Mouse (Mus musculus) intestine, postnatal 0 days (tissue): ENCODE results near the gene Atxn7l1. TPM values are rescaled to one million over a fixed set of nuclear protein-coding genes. Genes with fewer than 3 reads are reported as not detected.

ENCODE experiments used
- ATAC-seq: fragments of 200-750 bp; cut with Nextera tagmentation; 2 replicates; pipeline ENCODE4 v1.8.0; 2017; ENCODE audit warnings: mild to moderate bottlenecking, moderate TSS enrichment, moderate library complexity
- H3K27ac ChIP-seq: fragments of 300-500 bp; sonication (generic); 2 replicates; pipeline ENCODE4 v1.5.1; 2014; ENCODE audit warnings: mild to moderate bottlenecking, low read depth, low read length, moderate library complexity
- H3K27me3 ChIP-seq: fragments of 300-500 bp; sonication (generic); replicated peaks from 2 replicates; pipeline ENCODE4 v1.6.1; 2014; ENCODE audit warnings: low read length, mixed read lengths; ENCODE audit not compliant: control insufficient read depth, insufficient read depth
- H3K36me3 ChIP-seq: fragments of 300-500 bp; sonication (generic); 2 replicates; pipeline ENCODE4 v1.6.1; 2014; ENCODE audit warnings: mild to moderate bottlenecking, moderate library complexity; ENCODE audit not compliant: control insufficient read depth, insufficient read depth
- H3K4me1 ChIP-seq: fragments of 300-500 bp; sonication (generic); replicated peaks from 2 replicates; pipeline ENCODE4 v1.6.1; 2014; ENCODE audit warnings: antibody characterized with exemption, low read length, mixed read lengths; ENCODE audit not compliant: control insufficient read depth, insufficient read depth
- H3K4me2 ChIP-seq: fragments of 300-500 bp; sonication (generic); replicated peaks from 2 replicates; pipeline ENCODE4 v1.6.1; 2014; ENCODE audit warnings: low read depth, mild to moderate bottlenecking, moderate library complexity
- H3K4me3 ChIP-seq: fragments of 300-500 bp; sonication (generic); 2 replicates; pipeline ENCODE4 v1.5.1; 2014; ENCODE audit warnings: low read depth, low read length
- H3K9ac ChIP-seq: fragments of 300-500 bp; sonication (generic); 2 replicates; pipeline ENCODE4 v1.6.1; 2014; ENCODE audit warnings: mild to moderate bottlenecking, low read depth, low read length
- H3K9me3 ChIP-seq: fragments of 300-500 bp; sonication (generic); 2 replicates; pipeline ENCODE4 v1.6.1; 2016; ENCODE audit warnings: mixed run types; ENCODE audit not compliant: control insufficient read depth
- CTCF ChIP-seq: sonication (generic); IDR thresholded peaks from 2 replicates; pipeline ENCODE4 v1.5.1; 2016; ENCODE audit warnings: low read depth, mild to moderate bottlenecking, control low read depth, antibody characterized with exemption, moderate library complexity
- WGBS: fragments of 180-500 bp; shearing (Covaris S2); extraction: QIAGEN DNeasy Blood & Tissue Kit; methylation state at CpG from one replicate; pipeline ENCODE4 v1.1.7; 2014; 5-methylcytosine and 5-hydroxymethylcytosine counted together
- polyA plus RNA-seq: library from polyadenylated mRNA; unstranded; fragments of >200 nt; fragmentation: Nextera tagmentation; extraction: Ambion mirVana; gene quantifications from 2 replicates; pipeline ENCODE4 v1.2.1, GENCODE M21; 2015

Gene Atxn7l1
- polyA plus RNA-seq, 1 experiment from 2014 or later: 8.2 TPM

DNA sequence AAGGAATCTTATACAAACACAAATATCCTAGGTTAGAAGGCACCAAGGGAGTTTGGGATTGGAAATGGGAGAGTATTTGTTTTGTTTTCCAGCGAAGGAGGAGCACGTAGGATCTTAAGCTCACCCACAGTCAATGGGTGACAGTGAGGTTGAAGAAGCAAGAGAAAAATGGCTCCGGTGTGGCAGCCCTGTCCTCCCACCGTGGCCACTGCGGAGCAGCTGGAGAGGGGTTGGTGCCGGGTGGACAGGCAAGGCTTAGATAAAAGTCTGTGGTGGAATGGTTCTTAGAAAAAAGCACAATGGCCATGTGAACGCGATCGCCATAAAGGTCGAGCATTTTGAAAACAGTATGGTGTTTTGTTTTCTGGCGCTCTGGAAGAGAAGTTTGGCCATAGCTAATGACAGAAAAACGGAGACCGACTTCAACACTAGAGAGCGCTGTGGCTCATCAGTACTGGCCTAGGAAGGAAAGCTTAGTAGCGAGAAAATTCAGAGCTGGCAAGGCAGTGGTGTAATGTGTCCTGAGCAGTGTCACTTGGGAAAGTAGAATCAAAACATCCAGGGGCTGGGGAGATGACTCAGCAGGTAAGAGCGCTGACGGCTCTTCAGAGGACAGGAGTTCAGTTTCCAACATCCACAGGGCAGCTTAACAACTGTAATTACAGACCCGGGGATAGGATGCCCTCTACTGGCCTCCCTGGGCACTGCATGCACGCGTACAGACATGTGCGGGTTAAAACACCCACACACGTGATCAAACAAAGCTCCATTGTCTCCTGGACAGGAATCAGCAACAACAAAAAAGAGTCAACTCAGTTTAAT lies 232.3 kb downstream of the Atxn7l1 start:
- no peaks in the 10 kb centered on the region for H3K4me1 ChIP-seq
- peak; percentile 87 for TF ChIP-seq CTCF
- no peaks in the 10 kb centered on the region for H3K9me3 ChIP-seq
- WGBS: 21% methylated on average over 22 of the region's 22 CpGs
- peak overlapping the region; percentile 57 for H3K4me2 ChIP-seq
- H3K4me3 ChIP-seq: peak overlapping the region; percentile 27
- no peak overlapping the region for H3K9ac ChIP-seq
- no peaks in the 10 kb centered on the region for H3K36me3 ChIP-seq
- no peaks in the 10 kb centered on the region for H3K27me3 ChIP-seq
- H3K27ac ChIP-seq: no peak overlapping the region
- ATAC-seq: peak; percentile 89

GRCm38 (mm10) chr12:33388842-33389241 lies 241.3 kb downstream of the Atxn7l1 start:
- 0 out of 2 replicates have a peak, but pooled peaks have one; percentile 49 for ATAC-seq
- no peak overlapping the region for H3K9ac ChIP-seq
- no peak overlapping the region for H3K4me3 ChIP-seq
- H3K4me1 ChIP-seq: no peaks in the 10 kb centered on the region
- no peaks in the 10 kb centered on the region for H3K27me3 ChIP-seq
- TF ChIP-seq CTCF: peak; percentile 93
- H3K36me3 ChIP-seq: no peaks in the 10 kb centered on the region
- no peak overlapping the region for H3K4me2 ChIP-seq
- H3K9me3 ChIP-seq: no peaks in the 10 kb centered on the region
- WGBS: 10% methylated on average over 5 of the region's 5 CpGs
- no peak overlapping the region for H3K27ac ChIP-seq

- Histone ChIP-seq H3K9me3 (no peaks in the 10 kb centered on the region), H3K27ac (no peak overlapping the region), H3K4me1 (no peaks in the 10 kb centered on the region), H3K27me3 (no peaks in the 10 kb centered on the region), H3K4me2 (no peak overlapping the region), H3K36me3 (no peaks in the 10 kb centered on the region), H3K9ac (no peak overlapping the region), H3K4me3 (no peak overlapping the region)
- 64% methylated on average over 2 of the region's 2 CpGs for WGBS
- no peak for ATAC-seq
- TF ChIP-seq CTCF: no peak
These were observed 243.5 kb downstream of the Atxn7l1 start for GRCm38 (mm10) chr12:33390844-33391560.

GRCm38 (mm10) chr12:33394804-33395623 lies 247.5 kb downstream of the Atxn7l1 start, which contains the start of gene Efcab10:
TSS of gene Efcab10 (plus strand) at chr12:33394854.
- WGBS: 12% methylated on average over 24 of the region's 24 CpGs
- H3K27me3 ChIP-seq: no peaks in the 10 kb centered on the region
- H3K4me2 ChIP-seq: peak within 1 kb of the TSS; percentile 3; the same call in 1 of the 2 replicates
- no peaks in the 10 kb centered on the region for H3K36me3 ChIP-seq
- no peak within 1 kb of the TSS for H3K27ac ChIP-seq
- ATAC-seq: no peak
- H3K9ac ChIP-seq: no peak within 1 kb of the TSS
- no peaks in the 10 kb centered on the region for H3K9me3 ChIP-seq
- no peak for TF ChIP-seq CTCF
- no peak within 1 kb of the TSS for H3K4me3 ChIP-seq
- H3K4me1 ChIP-seq: no peaks in the 10 kb centered on the region

GRCm38 (mm10) chr12:33403265-33403693 lies 255.8 kb downstream of the Atxn7l1 start:
- Histone ChIP-seq H3K9me3 (no peaks in the 10 kb centered on the region), H3K9ac (no peak overlapping the region), H3K36me3 (no peaks in the 10 kb centered on the region), H3K27ac (no peak overlapping the region), H3K4me3 (no peak overlapping the region), H3K4me2 (no peak overlapping the region), H3K27me3 (no peaks in the 10 kb centered on the region), H3K4me1 (no peaks in the 10 kb centered on the region)
- WGBS: 37% methylated on average over 7 of the region's 7 CpGs
- ATAC-seq: no peak
- no peak for TF ChIP-seq CTCF
